Mouse (Mus musculus): ENCODE measurements around the gene Klhl22. TPM values are rescaled to one million over a fixed set of nuclear protein-coding genes. Genes with fewer than 3 reads are reported as not detected.

The Klhl22 gene
- polyA plus RNA-seq, 1 experiment from 2014 or later: 47.5 TPM

DNA sequence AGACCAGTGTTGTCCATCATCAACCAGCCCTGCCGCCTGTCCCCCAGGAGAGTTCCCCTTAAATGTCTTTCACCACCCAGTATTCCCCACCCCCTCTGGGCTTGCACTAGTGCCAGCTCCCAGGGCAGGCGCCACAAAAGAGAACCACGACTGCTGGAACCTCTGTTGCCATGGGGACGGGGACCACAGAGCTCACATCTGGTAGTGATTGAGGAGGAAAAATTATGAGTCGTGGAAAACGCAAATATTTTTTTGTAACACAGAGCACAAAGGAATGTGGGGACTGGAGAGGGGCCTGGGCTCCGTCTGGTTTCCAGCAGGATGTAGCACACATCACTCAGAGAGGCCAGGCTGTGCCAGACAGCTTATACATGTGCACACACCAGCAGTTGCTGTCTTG, 50.3 kb downstream of the Klhl22 start:
- 36% methylated on average over 7 of the region's 7 CpGs for WGBS
- no peak overlapping the region for H3K4me3 ChIP-seq (ENCODE audit: low read depth, low read length)
- no peaks in the 10 kb centered on the region for H3K36me3 ChIP-seq (ENCODE audit: control insufficient read depth, insufficient read depth, low read length)
- ATAC-seq (replicated peaks; ENCODE audit: low FRiP score) (no peak), DNase-seq (ENCODE audit: low spot score) (no peak)
- H3K9ac ChIP-seq (ENCODE audit: low read depth, low read length): no peak overlapping the region
- no peaks in the 10 kb centered on the region for H3K9me3 ChIP-seq (ENCODE audit: control insufficient read depth, low read length)
- H3K4me1 ChIP-seq (replicated peaks; ENCODE audit: control insufficient read depth, insufficient read depth, low read length): peaks cover 13% of the 10 kb centered on the region
- H3K27ac ChIP-seq (ENCODE audit: low read depth, low read length): peak overlapping the region; percentile 49
- peaks cover 68% of the 10 kb centered on the region for H3K27me3 ChIP-seq (replicated peaks; ENCODE audit: control insufficient read depth, insufficient read depth, low read length)
- H3K4me2 ChIP-seq: no peak overlapping the region

DNA sequence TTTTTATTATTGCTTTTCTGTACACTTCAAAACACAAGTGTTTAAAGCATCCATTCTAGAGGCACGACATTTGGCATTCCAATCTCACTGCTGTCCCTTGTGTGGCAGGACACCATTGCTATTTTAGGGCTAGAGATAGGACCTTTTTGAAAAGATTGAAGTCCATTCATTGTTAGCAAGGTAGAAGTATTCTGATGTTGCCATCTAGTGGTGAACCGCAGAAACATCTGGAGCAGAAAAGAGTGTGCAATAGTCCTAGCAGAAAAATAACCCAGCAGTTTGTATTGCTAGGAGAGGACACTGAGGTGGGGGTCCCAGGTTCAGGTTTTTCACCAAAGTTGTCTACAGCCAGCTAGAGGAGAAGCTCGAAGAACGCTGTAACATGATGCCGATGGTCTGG, 52.7 kb downstream of the Klhl22 start:
- no peak overlapping the region for H3K4me2 ChIP-seq
- H3K9ac ChIP-seq (ENCODE audit: low read depth, low read length): no peak overlapping the region
- no peaks in the 10 kb centered on the region for H3K36me3 ChIP-seq (ENCODE audit: control insufficient read depth, insufficient read depth, low read length)
- 7% methylated on average over 5 of the region's 5 CpGs for WGBS
- H3K27ac ChIP-seq (ENCODE audit: low read depth, low read length): no peak overlapping the region
- H3K27me3 ChIP-seq (replicated peaks; ENCODE audit: control insufficient read depth, insufficient read depth, low read length): peaks cover 64% of the 10 kb centered on the region
- no peak for ATAC-seq (replicated peaks; ENCODE audit: low FRiP score)
- H3K4me3 ChIP-seq (ENCODE audit: low read depth, low read length): no peak overlapping the region
- no peaks in the 10 kb centered on the region for H3K9me3 ChIP-seq (ENCODE audit: control insufficient read depth, low read length)
- peaks cover 15% of the 10 kb centered on the region for H3K4me1 ChIP-seq (replicated peaks; ENCODE audit: control insufficient read depth, insufficient read depth, low read length)
- no peak for DNase-seq (ENCODE audit: low spot score)

DNA sequence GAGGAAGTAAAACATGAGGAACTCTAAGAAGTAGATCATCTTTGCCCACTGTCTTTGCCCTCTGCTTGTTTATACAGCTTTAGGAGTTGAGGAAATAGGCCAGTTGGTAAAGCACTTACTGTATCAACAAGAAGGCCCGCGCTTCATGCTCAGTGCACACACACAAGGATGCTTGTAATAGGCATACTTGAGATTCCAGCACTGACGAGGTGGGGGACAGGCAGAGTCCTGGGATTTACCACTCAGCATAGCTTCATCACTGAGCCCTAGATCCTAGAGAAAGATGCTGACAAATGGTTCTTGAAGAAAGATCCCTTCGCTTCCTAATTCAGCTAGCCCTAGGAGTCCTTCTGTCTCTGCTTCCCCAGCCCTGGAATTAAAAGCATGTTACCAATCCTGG, 53.8 kb downstream of the Klhl22 start:
- Histone ChIP-seq H3K4me2 (no peak overlapping the region), H3K27ac (ENCODE audit: low read depth, low read length) (no peak overlapping the region), H3K9me3 (ENCODE audit: control insufficient read depth, low read length) (no peaks in the 10 kb centered on the region), H3K9ac (ENCODE audit: low read depth, low read length) (no peak overlapping the region), H3K4me3 (ENCODE audit: low read depth, low read length) (no peak overlapping the region), H3K4me1 (replicated peaks; ENCODE audit: control insufficient read depth, insufficient read depth, low read length) (peaks cover 11% of the 10 kb centered on the region), H3K27me3 (replicated peaks; ENCODE audit: control insufficient read depth, insufficient read depth, low read length) (peaks cover 60% of the 10 kb centered on the region), H3K36me3 (ENCODE audit: control insufficient read depth, insufficient read depth, low read length) (no peaks in the 10 kb centered on the region)
- DNase-seq (ENCODE audit: low spot score) (no peak), ATAC-seq (replicated peaks; ENCODE audit: low FRiP score) (no peak)
- WGBS: 56% methylated on average over 4 of the region's 4 CpGs

DNA sequence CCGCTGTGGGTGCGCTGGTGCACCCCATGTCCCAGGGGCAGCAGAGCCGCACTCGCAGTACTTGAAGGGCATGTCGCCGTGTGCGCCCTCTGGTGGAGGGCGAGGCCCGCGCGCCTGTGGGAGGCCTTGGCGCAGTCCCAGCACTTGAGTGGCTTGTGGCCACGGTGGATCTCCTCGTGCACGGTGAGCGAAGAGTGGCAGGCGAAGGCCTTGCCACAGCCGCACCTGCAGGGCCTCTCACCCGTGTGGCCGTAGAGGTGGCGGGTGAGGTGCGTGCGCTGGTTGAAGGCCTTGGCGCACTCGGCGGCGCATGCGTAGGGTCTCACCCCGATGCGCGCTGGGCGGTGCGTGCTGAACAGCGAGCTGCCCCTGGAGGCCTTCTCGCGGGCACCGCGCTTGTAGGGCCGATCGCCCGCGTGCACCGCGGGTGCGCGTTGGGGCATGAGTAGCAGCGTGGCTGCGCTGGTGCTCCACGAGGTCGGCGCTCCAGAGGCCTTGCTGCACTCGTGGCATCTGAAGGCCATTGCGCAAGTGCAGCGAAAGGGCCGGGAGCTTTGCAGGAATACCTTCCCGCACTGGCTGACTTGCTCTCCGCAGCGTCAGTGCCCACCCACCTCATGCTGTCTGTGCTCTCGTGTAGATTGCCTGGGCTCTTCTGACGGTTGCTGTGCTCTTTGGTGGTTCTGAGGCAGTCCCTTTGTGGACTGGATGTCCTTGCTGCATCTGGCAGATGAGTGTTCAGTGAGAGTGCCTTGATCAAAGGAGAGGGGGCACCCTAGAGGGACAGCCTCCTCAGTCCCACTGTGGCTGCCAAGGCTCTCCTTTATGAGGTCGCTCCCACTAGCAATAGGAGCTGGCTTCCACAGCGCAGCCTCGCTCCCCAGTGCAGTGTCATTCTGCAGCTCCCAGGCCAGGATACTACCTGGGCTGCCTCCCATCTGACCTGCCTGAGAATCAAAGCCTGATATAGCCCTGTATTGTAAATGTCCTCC, 56.3 kb downstream of the Klhl22 start:
- Histone ChIP-seq H3K27ac (ENCODE audit: low read depth, low read length) (no peak overlapping the region), H3K9me3 (ENCODE audit: control insufficient read depth, low read length) (no peaks in the 10 kb centered on the region), H3K9ac (ENCODE audit: low read depth, low read length) (peak overlapping the region; percentile 64), H3K4me1 (replicated peaks; ENCODE audit: control insufficient read depth, insufficient read depth, low read length) (peaks cover 11% of the 10 kb centered on the region), H3K27me3 (replicated peaks; ENCODE audit: control insufficient read depth, insufficient read depth, low read length) (peaks cover 43% of the 10 kb centered on the region), H3K4me3 (ENCODE audit: low read depth, low read length) (peak overlapping the region; percentile 52), H3K36me3 (ENCODE audit: control insufficient read depth, insufficient read depth, low read length) (no peaks in the 10 kb centered on the region), H3K4me2 (peak overlapping the region; percentile 84)
- ATAC-seq (replicated peaks; ENCODE audit: low FRiP score): peak; percentile 80
- WGBS: 2% methylated on average over 63 of the region's 63 CpGs
- DNase-seq (ENCODE audit: low spot score): peak; percentile 84

DNA sequence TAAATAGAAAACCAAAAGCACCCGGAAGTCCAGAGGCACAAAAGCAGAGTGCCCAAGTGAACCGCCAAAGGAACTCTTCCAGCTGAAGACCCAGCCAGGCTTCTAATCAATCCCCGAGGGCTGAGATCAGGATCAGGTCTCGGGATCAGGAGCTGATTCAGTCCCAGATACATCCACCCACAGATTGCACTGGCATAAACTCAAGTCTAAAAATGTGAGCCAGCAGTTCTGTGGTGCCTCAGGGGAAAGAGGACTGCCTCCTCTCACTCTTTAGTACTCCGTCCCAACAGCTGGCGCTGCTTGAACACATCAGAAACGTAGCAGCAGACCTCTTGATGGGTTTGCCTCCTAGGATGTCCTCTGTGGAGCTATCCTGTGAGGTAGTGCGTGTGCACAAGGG, 57.1 kb downstream of the Klhl22 start:
- Histone ChIP-seq H3K27me3 (replicated peaks; ENCODE audit: control insufficient read depth, insufficient read depth, low read length) (peaks cover 43% of the 10 kb centered on the region), H3K4me2 (peak overlapping the region; percentile 84; the same call in 1 of the 2 replicates), H3K36me3 (ENCODE audit: control insufficient read depth, insufficient read depth, low read length) (no peaks in the 10 kb centered on the region), H3K4me1 (replicated peaks; ENCODE audit: control insufficient read depth, insufficient read depth, low read length) (peaks cover 11% of the 10 kb centered on the region), H3K4me3 (ENCODE audit: low read depth, low read length) (no peak overlapping the region), H3K9me3 (ENCODE audit: control insufficient read depth, low read length) (no peaks in the 10 kb centered on the region), H3K9ac (ENCODE audit: low read depth, low read length) (no peak overlapping the region), H3K27ac (ENCODE audit: low read depth, low read length) (no peak overlapping the region)
- WGBS: 83% methylated on average over 8 of the region's 8 CpGs
- DNase-seq (ENCODE audit: low spot score) (no peak), ATAC-seq (replicated peaks; ENCODE audit: low FRiP score) (no peak)

DNA sequence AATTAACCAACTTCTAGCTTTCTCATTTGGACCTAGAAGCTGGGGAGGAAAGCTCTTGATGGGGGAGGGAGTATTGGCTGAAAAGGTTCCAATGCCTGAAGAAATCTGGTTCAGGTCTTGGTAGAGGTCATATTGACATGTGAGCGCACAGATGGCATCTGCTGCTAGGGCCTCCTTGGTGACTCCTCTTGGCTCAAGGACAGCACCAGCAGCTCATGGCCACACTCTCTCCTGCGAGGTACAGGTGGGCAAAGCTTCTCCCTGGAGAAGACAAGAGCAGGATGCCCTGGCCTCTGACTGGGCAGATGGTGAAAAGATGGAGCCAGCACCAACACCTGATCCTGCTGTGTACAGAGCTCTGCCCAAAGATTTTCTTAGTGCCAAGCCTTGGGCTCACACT, 67.1 kb downstream of the Klhl22 start:
- Histone ChIP-seq H3K4me2 (no peak overlapping the region), H3K27ac (ENCODE audit: low read depth, low read length) (no peak overlapping the region), H3K4me1 (replicated peaks; ENCODE audit: control insufficient read depth, insufficient read depth, low read length) (no peaks in the 10 kb centered on the region), H3K9ac (ENCODE audit: low read depth, low read length) (no peak overlapping the region), H3K36me3 (ENCODE audit: control insufficient read depth, insufficient read depth, low read length) (no peaks in the 10 kb centered on the region), H3K4me3 (ENCODE audit: low read depth, low read length) (no peak overlapping the region), H3K9me3 (ENCODE audit: control insufficient read depth, low read length) (no peaks in the 10 kb centered on the region), H3K27me3 (replicated peaks; ENCODE audit: control insufficient read depth, insufficient read depth, low read length) (peaks cover 41% of the 10 kb centered on the region)
- 84% methylated on average over 2 of the region's 2 CpGs for WGBS
- DNase-seq (ENCODE audit: low spot score): no peak
- ATAC-seq (replicated peaks; ENCODE audit: low FRiP score): no peak

DNA sequence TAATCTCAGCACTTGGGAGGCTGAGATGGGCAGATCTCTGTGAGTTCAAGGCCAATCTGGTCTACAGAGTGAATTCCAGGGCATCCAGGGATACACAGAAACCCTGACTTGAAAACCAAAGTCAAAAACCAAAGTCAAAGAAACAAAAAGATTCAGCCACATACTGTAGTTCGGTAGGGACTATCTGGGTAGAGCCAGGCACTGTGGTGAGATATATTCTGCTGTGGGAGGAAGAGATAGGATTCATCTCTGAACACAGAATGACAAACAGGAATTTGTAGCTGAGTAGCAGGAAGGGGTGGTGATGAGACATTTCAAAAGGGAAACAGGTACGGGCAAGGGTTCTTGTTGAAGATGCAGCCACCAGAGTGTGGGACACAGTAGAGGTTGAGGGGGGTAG, 68.8 kb downstream of the Klhl22 start:
- Histone ChIP-seq H3K4me2 (no peak overlapping the region), H3K9me3 (ENCODE audit: control insufficient read depth, low read length) (no peaks in the 10 kb centered on the region), H3K27me3 (replicated peaks; ENCODE audit: control insufficient read depth, insufficient read depth, low read length) (peaks cover 55% of the 10 kb centered on the region), H3K27ac (ENCODE audit: low read depth, low read length) (no peak overlapping the region), H3K4me3 (ENCODE audit: low read depth, low read length) (no peak overlapping the region), H3K36me3 (ENCODE audit: control insufficient read depth, insufficient read depth, low read length) (no peaks in the 10 kb centered on the region), H3K9ac (ENCODE audit: low read depth, low read length) (no peak overlapping the region), H3K4me1 (replicated peaks; ENCODE audit: control insufficient read depth, insufficient read depth, low read length) (no peaks in the 10 kb centered on the region)
- ATAC-seq (replicated peaks; ENCODE audit: low FRiP score): no peak
- no peak for DNase-seq (ENCODE audit: low spot score)
- WGBS: 48% methylated on average over 2 of the region's 2 CpGs

DNA sequence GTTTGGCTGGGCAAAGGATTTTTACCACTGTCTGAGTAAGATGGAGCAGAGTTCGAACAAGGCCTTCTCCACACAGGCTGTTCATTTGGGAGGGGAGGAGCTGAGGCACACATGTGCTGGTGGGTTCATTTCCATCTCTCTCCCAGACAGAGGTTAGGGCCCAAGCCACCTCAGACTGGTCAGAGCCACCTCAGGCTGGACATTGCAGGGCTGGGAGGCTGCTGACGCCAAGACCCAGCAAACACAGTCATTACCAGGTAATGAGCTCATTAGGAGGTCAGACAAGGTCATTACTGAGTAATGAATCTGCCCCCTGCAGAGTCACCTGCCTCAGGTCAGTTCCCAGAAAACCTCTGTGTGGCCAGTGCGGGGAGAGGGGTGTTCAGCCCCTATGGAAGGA, 69.4 kb downstream of the Klhl22 start:
- DNase-seq (ENCODE audit: low spot score) (no peak), ATAC-seq (replicated peaks; ENCODE audit: low FRiP score) (no peak)
- no peak overlapping the region for H3K4me2 ChIP-seq
- no peak overlapping the region for H3K27ac ChIP-seq (ENCODE audit: low read depth, low read length)
- H3K36me3 ChIP-seq (ENCODE audit: control insufficient read depth, insufficient read depth, low read length): no peaks in the 10 kb centered on the region
- no peaks in the 10 kb centered on the region for H3K9me3 ChIP-seq (ENCODE audit: control insufficient read depth, low read length)
- H3K4me1 ChIP-seq (replicated peaks; ENCODE audit: control insufficient read depth, insufficient read depth, low read length): no peaks in the 10 kb centered on the region
- H3K4me3 ChIP-seq (ENCODE audit: low read depth, low read length): no peak overlapping the region
- no peak overlapping the region for H3K9ac ChIP-seq (ENCODE audit: low read depth, low read length)
- peaks cover 62% of the 10 kb centered on the region for H3K27me3 ChIP-seq (replicated peaks; ENCODE audit: control insufficient read depth, insufficient read depth, low read length)
- 66% methylated on average over 3 of the region's 3 CpGs for WGBS

Data from liver, embryonic 11.5 days (tissue).